Mouse (Mus musculus) hindbrain, embryonic 13.5 days (tissue): ENCODE results near the gene Cd6. TPM values are rescaled to one million over a fixed set of nuclear protein-coding genes. Genes with fewer than 3 reads are reported as not detected.

ENCODE experiments used
- ATAC-seq: fragments of 200-750 bp; cut with Nextera tagmentation; 2 replicates; pipeline ENCODE4 v1.8.0; 2017; ENCODE audit warnings: moderate TSS enrichment; ENCODE audit not compliant: low FRiP score
- H3K27ac ChIP-seq: fragments of 300-500 bp; sonication (generic); 2 replicates; pipeline ENCODE4 v1.5.1; 2015; ENCODE audit warnings: inconsistent platforms, mild to moderate bottlenecking, moderate library complexity
- H3K27me3 ChIP-seq: fragments of 300-500 bp; sonication (generic); 2 replicates; pipeline ENCODE4 v1.6.1; 2015; ENCODE audit warnings: mild to moderate bottlenecking, inconsistent platforms
- H3K36me3 ChIP-seq: fragments of 300-500 bp; sonication (generic); 2 replicates; pipeline ENCODE4 v1.6.1; 2015; ENCODE audit warnings: mild to moderate bottlenecking, inconsistent platforms
- H3K4me1 ChIP-seq: fragments of 300-500 bp; sonication (generic); replicated peaks from 2 replicates; pipeline ENCODE4 v1.6.1; 2015; ENCODE audit warnings: inconsistent platforms
- H3K4me2 ChIP-seq: fragments of 300-500 bp; sonication (generic); 2 replicates; pipeline ENCODE4 v1.6.1; 2015; ENCODE audit warnings: inconsistent platforms, mild to moderate bottlenecking, moderate library complexity
- H3K4me3 ChIP-seq: fragments of 300-500 bp; sonication (generic); 2 replicates; pipeline ENCODE4 v1.5.1; 2015; ENCODE audit warnings: mild to moderate bottlenecking, inconsistent platforms
- H3K9ac ChIP-seq: fragments of 300-500 bp; sonication (generic); 2 replicates; pipeline ENCODE4 v1.6.1; 2015; ENCODE audit warnings: mild to moderate bottlenecking, inconsistent platforms
- H3K9me3 ChIP-seq: fragments of 300-500 bp; sonication (generic); 2 replicates; pipeline ENCODE4 v1.6.1; 2016; ENCODE audit warnings: inconsistent platforms
- WGBS: fragments of 180-500 bp; shearing (Covaris S2); methylation state at CpG from one replicate; pipeline ENCODE4 v1.1.7; 2015; 5-methylcytosine and 5-hydroxymethylcytosine counted together
- polyA plus RNA-seq: library from polyadenylated mRNA; unstranded; fragments of >200 nt; fragmentation: Nextera tagmentation; extraction: Ambion mirVana; gene quantifications from 2 replicates; pipeline ENCODE4 v1.2.1, GENCODE M21; 2015

The Cd6 gene
- polyA plus RNA-seq, 1 experiment from 2014 or later, result not detected

DNA sequence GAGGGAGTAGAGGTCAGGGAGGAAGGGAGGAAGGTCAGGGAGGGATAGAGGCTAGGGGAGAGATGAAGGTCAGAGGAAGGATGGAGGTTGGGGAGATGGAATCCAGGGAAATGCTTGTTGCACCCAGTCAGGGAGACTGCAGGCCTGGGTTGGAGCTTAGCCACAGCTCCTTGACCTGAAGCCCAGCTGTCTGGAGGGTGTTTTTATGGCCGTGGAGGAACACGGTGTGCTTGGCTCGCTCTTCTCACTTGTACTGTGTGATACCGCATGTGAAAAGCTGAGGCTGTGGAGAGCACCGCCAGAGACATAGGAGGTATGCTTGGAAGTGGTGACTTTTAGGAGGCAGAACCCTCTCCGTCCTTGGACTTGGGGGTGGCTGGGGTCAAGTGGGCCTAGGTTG, 43.1 kb downstream of the Cd6 start:
- 85% methylated on average over 6 of the region's 6 CpGs for WGBS
- no peak overlapping the region for H3K4me3 ChIP-seq
- H3K9ac ChIP-seq, result no peak overlapping the region
- no peaks in the 10 kb centered on the region for H3K27me3 ChIP-seq
- no peaks in the 10 kb centered on the region for H3K36me3 ChIP-seq
- H3K9me3 ChIP-seq, result no peaks in the 10 kb centered on the region
- no peak for ATAC-seq
- no peak overlapping the region for H3K27ac ChIP-seq
- no peak overlapping the region for H3K4me2 ChIP-seq
- peaks cover 8% of the 10 kb centered on the region; the same call in 1 of the 2 replicates for H3K4me1 ChIP-seq

DNA sequence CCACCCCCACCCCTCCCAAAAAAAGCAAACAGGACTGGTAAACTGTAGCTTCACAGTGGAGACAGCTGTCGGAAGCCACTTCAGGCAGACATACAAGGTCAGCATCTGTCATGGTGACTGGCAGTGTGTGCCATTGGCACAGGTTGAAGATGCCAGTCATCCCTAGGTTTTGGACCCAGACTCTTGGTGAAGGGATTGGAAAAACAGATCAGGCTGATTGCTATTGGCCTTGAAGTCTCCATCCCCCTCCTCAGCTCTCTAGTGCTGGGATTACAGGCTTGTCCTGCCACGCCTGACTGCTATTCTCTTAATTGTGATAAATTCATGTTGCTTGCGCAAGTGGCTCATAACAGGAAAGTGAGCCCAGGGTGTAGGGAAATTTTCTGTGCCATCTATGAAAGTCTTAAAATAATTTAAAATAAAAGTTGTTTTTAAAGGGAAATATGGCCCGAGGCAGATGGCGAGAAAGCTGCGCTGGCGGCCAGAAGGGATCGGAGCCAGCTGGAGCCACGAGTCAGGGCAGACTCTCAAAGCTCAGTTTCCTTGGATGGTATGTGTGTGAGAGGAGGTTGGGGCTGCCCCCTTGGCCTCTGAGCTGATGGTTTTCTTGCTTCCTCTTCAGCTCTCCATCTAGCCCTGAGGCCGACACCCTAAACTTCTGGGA, 44.9 kb downstream of the Cd6 start:
- H3K9me3 ChIP-seq, result no peaks in the 10 kb centered on the region
- H3K36me3 ChIP-seq, result no peaks in the 10 kb centered on the region
- no peak overlapping the region for H3K4me3 ChIP-seq
- 72% methylated on average over 10 of the region's 10 CpGs for WGBS
- no peaks in the 10 kb centered on the region for H3K27me3 ChIP-seq
- 0 out of 2 replicates have a peak overlapping the region, but pooled peaks have one; percentile 8 for H3K27ac ChIP-seq
- H3K4me2 ChIP-seq, result no peak overlapping the region
- no peak for ATAC-seq
- H3K9ac ChIP-seq, result no peak overlapping the region
- peaks cover 8% of the 10 kb centered on the region; the same call in 1 of the 2 replicates for H3K4me1 ChIP-seq

DNA sequence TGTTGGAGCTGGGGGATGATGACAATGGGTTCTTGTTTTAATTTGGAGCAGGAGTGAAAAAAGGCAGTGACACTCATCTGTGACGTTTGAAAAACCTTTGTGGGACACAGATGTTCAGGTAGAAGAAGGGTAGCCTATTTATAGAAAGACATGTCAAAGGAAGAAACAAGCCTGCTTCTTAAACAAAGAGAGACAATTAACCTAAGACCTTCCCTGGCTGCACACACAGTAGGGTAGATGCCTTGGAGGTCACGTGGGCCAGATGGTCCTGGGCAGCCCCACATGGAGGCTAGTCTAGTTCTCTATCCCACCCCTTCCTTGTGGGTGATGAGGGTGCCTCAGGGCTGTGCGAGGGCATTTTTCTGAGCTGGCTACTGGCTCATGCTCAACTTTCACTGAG, 45.8 kb downstream of the Cd6 start:
- WGBS, result 27% methylated on average over 3 of the region's 3 CpGs
- no peaks in the 10 kb centered on the region for H3K9me3 ChIP-seq
- no peaks in the 10 kb centered on the region for H3K36me3 ChIP-seq
- H3K4me3 ChIP-seq, result no peak overlapping the region
- ATAC-seq, result no peak
- no peak overlapping the region for H3K27ac ChIP-seq
- H3K4me1 ChIP-seq, result peaks cover 8% of the 10 kb centered on the region; the same call in 1 of the 2 replicates
- H3K27me3 ChIP-seq, result no peaks in the 10 kb centered on the region
- H3K9ac ChIP-seq, result no peak overlapping the region
- H3K4me2 ChIP-seq, result no peak overlapping the region

DNA sequence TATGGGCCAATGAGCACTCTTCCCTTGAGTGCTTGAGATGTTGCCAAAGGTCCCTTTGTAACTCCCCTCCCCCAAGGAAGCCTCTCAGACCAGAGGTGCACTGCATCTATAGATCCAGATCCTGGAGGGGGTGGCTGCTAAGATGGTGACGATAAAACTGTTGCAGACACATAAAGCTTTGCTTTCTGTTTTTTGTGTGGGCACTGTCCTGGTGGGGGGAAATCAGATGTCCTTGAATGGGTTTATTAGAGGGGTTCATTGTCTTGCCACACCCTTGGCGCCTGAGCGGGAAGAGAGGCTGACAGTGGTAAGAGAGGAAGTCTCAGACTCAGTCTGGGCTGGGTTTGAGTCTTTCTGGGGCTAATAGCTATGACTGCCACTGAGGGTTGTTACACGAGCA, 46.7 kb downstream of the Cd6 start:
- H3K4me3 ChIP-seq, result no peak overlapping the region
- peaks cover 8% of the 10 kb centered on the region; the same call in 1 of the 2 replicates for H3K4me1 ChIP-seq
- no peak for ATAC-seq
- 80% methylated on average over 4 of the region's 4 CpGs for WGBS
- no peak overlapping the region for H3K4me2 ChIP-seq
- H3K27ac ChIP-seq, result no peak overlapping the region
- no peak overlapping the region for H3K9ac ChIP-seq
- H3K36me3 ChIP-seq, result no peaks in the 10 kb centered on the region
- H3K9me3 ChIP-seq, result no peaks in the 10 kb centered on the region
- no peaks in the 10 kb centered on the region for H3K27me3 ChIP-seq

DNA sequence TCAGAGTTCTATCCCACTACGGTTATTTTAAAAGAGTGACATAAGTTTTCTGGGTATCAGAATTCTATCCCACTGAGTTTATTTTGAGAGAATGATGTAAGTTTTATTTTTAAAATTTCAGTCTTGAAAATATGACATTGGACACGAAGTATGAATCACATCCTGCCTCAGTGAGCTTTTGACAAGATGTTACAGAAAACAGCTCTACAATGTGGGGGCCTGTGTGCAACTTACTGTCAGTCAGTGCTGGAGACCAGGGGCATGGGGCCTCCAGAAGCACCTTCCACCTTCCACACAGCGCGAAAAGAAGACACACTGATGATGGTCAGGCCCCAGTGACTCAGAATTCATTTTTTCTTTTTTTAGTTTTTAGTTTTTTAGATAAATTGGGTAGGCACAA, 48.2 kb downstream of the Cd6 start:
- Histone ChIP-seq H3K9me3 (no peaks in the 10 kb centered on the region), H3K9ac (no peak overlapping the region), H3K4me3 (no peak overlapping the region), H3K4me2 (no peak overlapping the region), H3K36me3 (no peaks in the 10 kb centered on the region), H3K27me3 (no peaks in the 10 kb centered on the region), H3K4me1 (peaks cover 8% of the 10 kb centered on the region; the same call in 1 of the 2 replicates), H3K27ac (no peak overlapping the region)
- ATAC-seq, result no peak
- 81% methylated on average over 4 of the region's 4 CpGs for WGBS

DNA sequence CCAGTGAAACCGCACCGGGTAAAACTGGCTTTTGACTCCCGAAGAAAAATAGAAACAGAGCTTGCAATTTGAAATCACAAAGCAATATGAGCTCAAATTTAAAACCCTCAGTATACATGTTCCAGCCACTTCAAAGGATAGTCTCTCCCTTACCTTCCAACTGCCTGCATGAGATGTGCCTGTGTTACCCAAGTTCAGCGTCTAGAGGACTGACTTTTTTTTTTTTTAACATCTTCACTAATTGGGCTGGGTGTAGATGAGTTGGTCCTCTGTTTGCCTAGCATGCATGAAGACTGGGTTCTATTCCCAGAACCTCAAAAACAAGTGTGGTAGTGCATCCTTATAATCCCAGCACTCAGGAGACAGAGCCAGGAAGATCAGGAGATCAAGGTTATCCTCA, 53.0 kb downstream of the Cd6 start:
- H3K9me3 ChIP-seq, result no peaks in the 10 kb centered on the region
- no peaks in the 10 kb centered on the region for H3K36me3 ChIP-seq
- no peak overlapping the region for H3K4me2 ChIP-seq
- no peak overlapping the region for H3K9ac ChIP-seq
- 91% methylated on average over 4 of the region's 4 CpGs for WGBS
- ATAC-seq, result no peak
- no peak overlapping the region for H3K27ac ChIP-seq
- H3K4me1 ChIP-seq, result no peaks in the 10 kb centered on the region
- no peak overlapping the region for H3K4me3 ChIP-seq
- no peaks in the 10 kb centered on the region for H3K27me3 ChIP-seq

DNA sequence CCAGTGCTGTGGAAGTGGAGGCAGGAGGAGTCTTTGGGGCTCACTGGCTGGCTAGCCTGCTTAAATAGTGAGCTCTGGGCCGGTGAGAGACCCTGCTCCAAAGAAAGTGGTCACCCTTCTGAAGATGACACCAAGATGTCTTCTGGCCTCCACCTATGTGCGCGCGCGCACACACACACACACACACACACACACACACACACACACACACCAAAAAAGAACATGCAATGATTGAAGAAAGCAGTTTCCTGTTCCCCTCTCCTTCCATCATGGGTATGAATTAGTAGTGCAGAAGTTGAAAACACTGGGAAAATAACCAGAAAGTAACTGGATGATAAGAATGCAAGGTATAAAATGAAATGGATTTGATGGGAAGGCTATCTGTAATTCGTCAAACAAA, 55.7 kb downstream of the Cd6 start:
- H3K4me3 ChIP-seq, result no peak overlapping the region
- ATAC-seq, result no peak
- no peaks in the 10 kb centered on the region for H3K9me3 ChIP-seq
- WGBS, result 94% methylated on average over 6 of the region's 6 CpGs
- H3K4me1 ChIP-seq, result peaks cover 11% of the 10 kb centered on the region
- no peak overlapping the region for H3K9ac ChIP-seq
- H3K27me3 ChIP-seq, result no peaks in the 10 kb centered on the region
- no peak overlapping the region for H3K4me2 ChIP-seq
- H3K27ac ChIP-seq, result no peak overlapping the region
- H3K36me3 ChIP-seq, result no peaks in the 10 kb centered on the region

DNA sequence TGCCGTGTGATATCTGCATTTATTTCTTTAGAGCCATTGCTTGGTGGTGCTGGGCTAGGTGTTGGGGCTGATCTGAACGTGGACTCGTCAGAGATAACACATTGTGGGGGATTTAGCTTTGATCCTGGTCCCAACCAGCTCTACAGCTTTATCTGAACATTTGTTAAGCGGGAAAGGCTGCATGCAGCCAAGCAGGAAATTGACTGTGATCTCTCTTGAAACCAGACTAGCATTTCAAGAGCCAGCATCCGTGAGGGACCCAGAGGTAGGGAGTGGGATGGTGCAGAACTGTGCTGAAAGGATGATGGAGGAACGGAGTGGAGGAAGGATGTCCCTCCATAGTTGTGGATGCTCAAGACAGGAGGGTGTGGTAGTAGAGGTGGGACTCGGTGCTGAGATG, 56.5 kb downstream of the Cd6 start:
- H3K9ac ChIP-seq, result no peak overlapping the region
- ATAC-seq, result no peak
- no peaks in the 10 kb centered on the region for H3K27me3 ChIP-seq
- WGBS, result 82% methylated on average over 7 of the region's 7 CpGs
- H3K4me2 ChIP-seq, result no peak overlapping the region
- no peak overlapping the region for H3K4me3 ChIP-seq
- no peak overlapping the region for H3K27ac ChIP-seq
- H3K9me3 ChIP-seq, result no peaks in the 10 kb centered on the region
- H3K4me1 ChIP-seq, result peaks cover 19% of the 10 kb centered on the region
- H3K36me3 ChIP-seq, result no peaks in the 10 kb centered on the region

DNA sequence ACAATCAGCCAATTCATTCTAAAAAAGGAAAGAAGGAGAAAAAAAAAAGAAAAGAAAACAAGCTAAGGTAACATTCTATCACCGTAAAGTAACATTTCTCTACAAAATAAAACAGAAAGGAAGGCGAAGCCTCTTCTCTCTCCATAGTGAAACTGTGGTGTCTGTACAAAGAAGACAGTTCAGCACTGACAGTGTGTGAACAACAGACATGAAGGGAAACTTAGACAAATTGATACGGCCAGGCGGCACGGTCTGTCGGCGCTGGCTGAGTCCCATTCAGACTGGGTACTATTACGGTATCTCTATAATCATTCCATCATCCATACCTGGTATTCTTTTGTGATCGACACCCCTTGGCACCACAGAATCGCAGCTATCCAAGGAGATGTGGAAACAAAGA, 57.0 kb downstream of the Cd6 start:
- no peak overlapping the region for H3K27ac ChIP-seq
- no peaks in the 10 kb centered on the region for H3K27me3 ChIP-seq
- H3K9me3 ChIP-seq, result no peaks in the 10 kb centered on the region
- 87% methylated on average over 10 of the region's 10 CpGs for WGBS
- no peak overlapping the region for H3K4me2 ChIP-seq
- no peak for ATAC-seq
- H3K36me3 ChIP-seq, result no peaks in the 10 kb centered on the region
- H3K4me1 ChIP-seq, result peaks cover 21% of the 10 kb centered on the region
- H3K9ac ChIP-seq, result no peak overlapping the region
- H3K4me3 ChIP-seq, result no peak overlapping the region

DNA sequence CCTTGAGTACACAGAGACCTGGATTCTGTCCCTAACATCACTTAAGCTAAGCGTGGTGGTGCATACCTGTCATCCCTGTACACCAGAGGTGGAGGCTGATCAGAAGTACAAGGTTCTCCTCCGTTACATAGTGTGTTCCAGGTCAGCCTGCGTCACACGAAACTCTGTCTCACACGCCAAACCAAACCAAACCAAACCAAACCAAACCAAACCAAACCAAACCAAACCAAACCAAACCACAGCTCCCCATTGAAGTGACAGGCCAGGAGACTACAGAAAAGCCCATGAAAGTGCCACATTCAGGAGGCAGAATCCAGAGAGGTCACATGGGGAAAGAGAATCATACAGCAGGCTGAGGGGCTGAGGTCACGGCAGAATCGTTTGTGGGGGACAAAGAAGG, 57.9 kb downstream of the Cd6 start:
- no peak for ATAC-seq
- no peaks in the 10 kb centered on the region for H3K36me3 ChIP-seq
- H3K9me3 ChIP-seq, result no peaks in the 10 kb centered on the region
- no peaks in the 10 kb centered on the region for H3K27me3 ChIP-seq
- no peak overlapping the region for H3K4me2 ChIP-seq
- H3K4me1 ChIP-seq, result peaks cover 25% of the 10 kb centered on the region
- no peak overlapping the region for H3K4me3 ChIP-seq
- H3K9ac ChIP-seq, result no peak overlapping the region
- H3K27ac ChIP-seq, result no peak overlapping the region
- 82% methylated on average over 7 of the region's 7 CpGs for WGBS

DNA sequence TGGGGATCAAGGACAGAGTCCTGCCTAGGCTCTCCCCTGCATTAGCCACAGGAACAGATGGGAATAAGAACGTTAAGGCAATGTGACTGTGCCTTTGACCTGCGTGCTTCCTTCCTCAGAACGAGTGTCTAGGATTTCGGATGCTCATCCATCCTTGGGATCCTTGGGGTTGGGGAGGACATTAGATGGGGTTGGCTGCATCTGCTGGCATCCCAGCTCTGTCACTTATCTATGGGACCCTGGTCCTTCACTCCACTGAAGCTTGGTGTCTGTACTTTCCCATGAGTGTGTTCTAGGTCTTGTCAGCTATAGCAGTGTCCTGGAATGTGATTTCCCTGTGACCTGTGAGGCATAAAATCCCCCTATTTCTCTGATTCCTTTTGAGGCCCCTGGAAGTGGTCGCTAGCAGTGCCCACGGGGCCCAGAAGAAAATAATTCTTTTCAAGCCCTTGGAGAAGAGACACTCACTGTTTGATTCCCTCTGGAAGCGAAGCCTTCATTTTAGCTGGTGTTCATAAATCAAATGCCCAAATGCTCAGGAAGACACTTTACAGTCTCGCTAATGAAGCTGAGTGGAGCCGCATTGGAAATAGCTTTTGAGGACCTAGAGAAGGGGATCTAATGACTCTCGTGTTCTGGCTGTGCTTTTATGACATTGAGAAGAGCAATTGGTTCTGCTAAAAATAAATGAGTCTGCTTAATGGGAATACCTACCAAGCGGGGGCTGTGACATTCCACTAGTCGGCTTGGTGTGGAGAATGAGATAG, 60.2 kb downstream of the Cd6 start:
- H3K27ac ChIP-seq, result peak overlapping the region; percentile 84
- H3K4me1 ChIP-seq, result peaks cover 25% of the 10 kb centered on the region
- no peaks in the 10 kb centered on the region for H3K9me3 ChIP-seq
- no peak overlapping the region for H3K4me3 ChIP-seq
- ATAC-seq, result no peak
- H3K36me3 ChIP-seq, result no peaks in the 10 kb centered on the region
- WGBS, result 55% methylated on average over 12 of the region's 12 CpGs
- H3K27me3 ChIP-seq, result no peaks in the 10 kb centered on the region
- H3K4me2 ChIP-seq, result no peak overlapping the region
- no peak overlapping the region for H3K9ac ChIP-seq

DNA sequence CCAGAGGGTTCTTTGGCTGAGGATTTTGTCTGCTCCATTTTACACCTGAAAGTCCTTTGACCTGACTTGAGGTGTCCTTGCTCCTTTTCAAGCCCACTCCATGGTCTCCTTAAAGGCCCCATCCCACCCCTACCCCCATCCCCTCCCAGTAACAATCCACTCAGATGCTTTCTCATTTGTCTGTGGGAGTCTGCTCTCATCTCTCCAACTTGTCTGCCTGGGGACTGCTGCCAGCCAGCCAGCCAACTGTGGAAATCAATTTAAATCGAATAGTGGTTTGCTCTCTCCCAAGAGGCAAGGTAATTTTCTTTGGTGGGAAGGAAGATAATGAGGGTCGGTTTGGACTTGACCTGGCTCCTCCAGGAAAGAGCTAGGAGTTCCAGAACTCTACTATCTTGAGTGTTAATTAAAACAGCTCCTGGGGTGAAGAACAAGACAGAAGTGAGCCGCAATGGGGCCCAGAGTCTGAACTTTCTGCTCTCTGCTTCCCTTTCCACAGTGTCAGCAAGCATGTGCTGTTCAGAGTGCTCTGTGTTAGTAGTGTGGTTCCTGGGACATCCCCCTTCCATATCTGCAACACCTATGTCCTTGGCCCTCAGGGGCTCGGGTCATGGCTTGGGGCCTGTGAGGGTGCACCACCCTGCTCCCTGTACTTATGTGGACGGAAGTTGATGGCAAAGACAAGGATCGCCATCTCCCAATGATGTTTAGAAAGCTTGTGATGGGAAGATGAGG, 61.0 kb downstream of the Cd6 start:
- Histone ChIP-seq H3K4me1 (peaks cover 25% of the 10 kb centered on the region), H3K36me3 (no peaks in the 10 kb centered on the region), H3K4me3 (no peak overlapping the region), H3K27me3 (no peaks in the 10 kb centered on the region), H3K9ac (no peak overlapping the region), H3K9me3 (no peaks in the 10 kb centered on the region), H3K27ac (peak overlapping the region; percentile 84), H3K4me2 (no peak overlapping the region)
- ATAC-seq, result peak; percentile 44
- WGBS, result 56% methylated on average over 6 of the region's 6 CpGs
